Mouse (Mus musculus): ENCODE measurements around the gene Cyp4v3.

DNA sequence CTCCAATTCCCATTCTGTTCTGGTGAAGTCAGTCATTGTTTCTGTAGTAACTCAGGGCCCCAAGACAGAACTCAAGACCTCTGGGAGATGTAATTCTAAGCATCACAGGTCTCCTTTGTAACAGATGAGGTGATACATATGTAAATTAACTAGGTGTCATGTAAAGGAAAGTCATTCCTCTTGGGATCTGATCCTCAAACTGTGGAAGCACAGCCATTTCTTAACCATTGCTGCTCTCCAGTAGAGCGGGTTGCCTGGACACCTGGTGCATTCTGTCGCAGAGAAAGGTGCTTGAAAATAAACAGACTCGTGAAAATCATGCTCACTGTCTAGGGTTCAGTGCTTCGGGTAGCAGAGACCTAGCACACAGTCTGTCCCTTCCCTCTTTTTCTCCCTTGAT, 47.6 kb upstream of the Cyp4v3 start:
- TF ChIP-seq CTCF (IDR thresholded peaks at IDR 0.05; ENCODE audit: low read depth): no peak
- TF ChIP-seq EP300 (IDR thresholded peaks at IDR 0.05; ENCODE audit: low read depth): no peak

Data from liver, postnatal 0 days (tissue).